Mouse (Mus musculus) ES-Bruce4 (cell line): Measurements from ENCODE around the gene Nckap1. TPM values are rescaled to one million over a fixed set of nuclear protein-coding genes. Genes with fewer than 3 reads are reported as not detected.

Experiments
- H3K27ac ChIP-seq: 2 replicates; pipeline ENCODE4 v1.5.1; 2012; ENCODE audit warnings: low read length, inconsistent platforms; ENCODE audit not compliant: insufficient read depth
- H3K27me3 ChIP-seq: 2 replicates; pipeline ENCODE4 v1.6.1; 2012; ENCODE audit warnings: mild to moderate bottlenecking, low read length, inconsistent platforms; ENCODE audit not compliant: control insufficient read depth, poor library complexity, insufficient read depth, severe bottlenecking
- H3K36me3 ChIP-seq: 2 replicates; pipeline ENCODE4 v1.6.1; 2012; ENCODE audit warnings: inconsistent platforms, mild to moderate bottlenecking, low read length, moderate library complexity; ENCODE audit not compliant: control insufficient read depth, poor library complexity, insufficient read depth, severe bottlenecking
- H3K4me1 ChIP-seq: one replicate; pipeline ENCODE4 v1.8.1; 2011; ENCODE audit warnings: low read length; ENCODE audit not compliant: control insufficient read depth, insufficient read depth
- H3K4me3 ChIP-seq: 2 replicates; pipeline ENCODE4 v1.5.1; 2011; ENCODE audit warnings: low read depth, mild to moderate bottlenecking, low read length
- H3K9ac ChIP-seq: 2 replicates; pipeline ENCODE4 v1.6.1; 2012; ENCODE audit warnings: low read depth, mild to moderate bottlenecking, inconsistent platforms; ENCODE audit not compliant: poor library complexity, severe bottlenecking
- H3K9me3 ChIP-seq: replicated peaks from 2 replicates; pipeline ENCODE4 v1.6.1; 2012; ENCODE audit warnings: mild to moderate bottlenecking, low read length, inconsistent platforms; ENCODE audit not compliant: control insufficient read depth, poor library complexity, insufficient read depth, severe bottlenecking
- CTCF ChIP-seq: IDR thresholded peaks from one replicate; pipeline ENCODE4 v1.8.1; 2011; ENCODE audit warnings: low read depth, low read length
- EP300 ChIP-seq: IDR thresholded peaks from 2 replicates; pipeline ENCODE4 v1.6.1; 2011; ENCODE audit warnings: low read depth, low read length; ENCODE audit not compliant: insufficient read depth
- POLR2A ChIP-seq: IDR thresholded peaks from one replicate; pipeline ENCODE4 v1.8.1; 2011; ENCODE audit warnings: low read length; ENCODE audit not compliant: insufficient read depth
- polyA plus RNA-seq: library from polyadenylated mRNA; stranded (reverse); fragments of >200 nt; gene quantifications from 2 replicates; pipeline ENCODE4 v1.2.4, GENCODE M21; 2011; ENCODE audit warnings: low read depth; ENCODE audit not compliant: missing spikeins, insufficient read depth, insufficient read length

Gene Nckap1
- polyA plus RNA-seq, 1 experiment, result 160 TPM

DNA sequence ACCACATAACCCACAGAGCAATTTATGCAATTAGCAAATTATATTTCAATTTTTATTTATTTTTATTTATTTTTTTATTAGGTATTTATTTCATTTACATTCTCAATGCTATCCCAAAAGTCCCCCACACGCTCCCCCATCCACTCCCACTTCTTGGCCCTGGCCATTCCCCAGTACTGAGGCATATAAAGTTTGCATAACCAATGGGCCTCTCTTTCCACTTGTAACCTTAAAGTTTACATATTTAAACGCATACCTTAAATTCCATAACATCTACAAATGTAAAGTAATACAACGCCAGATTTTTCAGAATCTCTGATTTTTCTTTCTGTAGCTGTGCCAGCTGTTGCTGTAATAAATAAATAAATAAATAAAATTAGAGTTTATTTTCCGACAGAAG is 26.7 kb downstream of the Nckap1 start:
- H3K27me3 ChIP-seq, result no peaks in the 10 kb centered on the region
- H3K4me1 ChIP-seq, result no peaks in the 10 kb centered on the region
- no peak for TF ChIP-seq POLR2A
- TF ChIP-seq EP300, result no peak
- no peak for TF ChIP-seq CTCF
- H3K9ac ChIP-seq, result no peak overlapping the region
- peaks cover 24% of the 10 kb centered on the region for H3K36me3 ChIP-seq
- no peaks in the 10 kb centered on the region; the same call in 1 of the 2 replicates for H3K9me3 ChIP-seq
- no peak overlapping the region for H3K4me3 ChIP-seq
- H3K27ac ChIP-seq, result no peak overlapping the region

DNA sequence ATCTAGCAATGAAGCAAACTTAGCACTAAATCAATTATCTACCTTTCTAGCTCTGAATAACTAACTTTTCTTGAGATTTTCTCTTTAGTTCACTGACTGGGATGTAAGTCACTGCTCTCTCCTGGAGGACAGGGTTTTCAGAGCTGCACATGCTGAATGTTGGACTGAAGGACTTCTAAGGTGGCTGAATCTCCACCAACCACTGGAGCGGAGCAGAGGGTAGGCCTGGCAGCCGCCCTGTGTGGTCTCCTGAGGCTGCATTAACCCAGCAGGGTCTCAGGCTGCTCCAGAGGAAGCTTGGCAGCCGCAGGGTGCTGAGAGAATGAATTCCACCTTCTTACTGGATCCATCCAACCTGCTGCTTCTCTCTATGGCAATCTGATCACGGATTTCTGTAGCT is 31.5 kb downstream of the Nckap1 start:
- Histone ChIP-seq H3K4me3 (no peak overlapping the region), H3K4me1 (no peaks in the 10 kb centered on the region), H3K27me3 (no peaks in the 10 kb centered on the region), H3K9ac (no peak overlapping the region), H3K27ac (no peak overlapping the region), H3K9me3 (no peaks in the 10 kb centered on the region; the same call in 1 of the 2 replicates), H3K36me3 (peaks cover 36% of the 10 kb centered on the region)
- TF ChIP-seq POLR2A (no peak), CTCF (no peak), EP300 (no peak)

DNA sequence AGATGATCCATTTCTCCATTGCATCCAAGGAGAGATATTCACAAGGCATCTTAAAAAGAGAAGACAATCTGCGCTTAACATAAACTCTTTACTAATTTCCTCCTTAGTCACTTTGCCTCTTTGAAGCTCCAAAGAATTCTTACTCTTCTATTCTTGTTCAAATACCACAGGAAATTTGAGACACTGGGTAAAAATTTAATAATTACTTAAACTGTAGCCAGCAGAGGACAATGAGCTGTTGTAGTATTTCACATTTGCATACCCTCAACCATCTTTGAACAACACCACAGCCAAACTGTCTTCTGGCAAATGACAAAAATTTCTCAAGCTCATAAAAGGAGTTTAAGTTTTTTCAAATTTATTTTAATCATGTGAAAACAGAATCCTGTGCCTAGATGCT is 33.3 kb downstream of the Nckap1 start:
- TF ChIP-seq POLR2A, result no peak
- TF ChIP-seq CTCF, result no peak
- no peak for TF ChIP-seq EP300
- Histone ChIP-seq H3K36me3 (peaks cover 35% of the 10 kb centered on the region), H3K9ac (no peak overlapping the region), H3K27ac (no peak overlapping the region), H3K27me3 (no peaks in the 10 kb centered on the region), H3K4me1 (no peaks in the 10 kb centered on the region), H3K4me3 (no peak overlapping the region), H3K9me3 (no peaks in the 10 kb centered on the region)

DNA sequence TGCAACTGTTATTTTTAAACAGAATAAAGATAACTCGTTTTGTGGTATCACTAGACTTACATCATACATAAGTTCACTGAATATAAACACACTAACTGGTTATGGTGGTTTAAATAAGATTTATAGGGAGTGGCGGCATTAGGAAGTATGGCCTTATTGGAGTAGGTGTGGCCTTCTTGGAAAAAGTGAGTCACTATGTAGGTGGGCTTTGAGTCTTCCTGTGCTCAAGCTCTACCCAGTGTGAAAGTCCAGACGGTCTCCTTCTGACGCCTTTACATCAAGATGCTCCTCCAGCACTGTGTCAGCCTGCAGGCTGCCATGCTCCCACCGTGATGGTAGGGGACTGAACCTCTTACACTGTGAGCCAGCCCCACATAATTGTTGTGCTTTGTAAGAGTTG is 38.4 kb downstream of the Nckap1 start:
- Histone ChIP-seq H3K27ac (no peak overlapping the region), H3K27me3 (no peaks in the 10 kb centered on the region), H3K9me3 (no peaks in the 10 kb centered on the region; the same call in 1 of the 2 replicates), H3K4me3 (no peak overlapping the region), H3K4me1 (no peaks in the 10 kb centered on the region), H3K36me3 (peaks cover 21% of the 10 kb centered on the region), H3K9ac (no peak overlapping the region)
- TF ChIP-seq CTCF, result no peak
- no peak for TF ChIP-seq POLR2A
- no peak for TF ChIP-seq EP300

DNA sequence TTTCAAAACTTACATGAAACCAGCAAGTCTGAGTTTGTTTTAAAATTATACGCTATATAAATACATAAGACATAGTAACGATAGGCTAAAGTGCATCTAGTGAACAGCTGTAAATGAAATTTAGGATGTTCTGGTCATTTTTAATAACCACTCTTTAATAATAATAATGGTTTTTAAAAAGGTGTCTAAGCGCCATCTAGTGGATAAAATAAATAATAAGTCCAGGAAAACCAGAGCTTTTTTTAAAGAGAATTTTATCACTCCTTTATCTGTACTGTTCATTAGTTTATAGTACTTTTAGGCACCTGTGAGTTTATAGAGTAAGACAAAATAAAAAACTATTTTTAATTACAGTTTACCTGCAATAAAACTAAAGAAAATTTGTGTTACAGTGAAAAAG is 44.0 kb downstream of the Nckap1 start:
- no peak overlapping the region for H3K27ac ChIP-seq
- no peak overlapping the region for H3K9ac ChIP-seq
- H3K27me3 ChIP-seq, result no peaks in the 10 kb centered on the region
- no peaks in the 10 kb centered on the region; the same call in 1 of the 2 replicates for H3K9me3 ChIP-seq
- no peaks in the 10 kb centered on the region for H3K4me1 ChIP-seq
- no peak overlapping the region for H3K4me3 ChIP-seq
- H3K36me3 ChIP-seq, result peaks cover 25% of the 10 kb centered on the region
- TF ChIP-seq POLR2A (no peak), EP300 (no peak), CTCF (no peak)

DNA sequence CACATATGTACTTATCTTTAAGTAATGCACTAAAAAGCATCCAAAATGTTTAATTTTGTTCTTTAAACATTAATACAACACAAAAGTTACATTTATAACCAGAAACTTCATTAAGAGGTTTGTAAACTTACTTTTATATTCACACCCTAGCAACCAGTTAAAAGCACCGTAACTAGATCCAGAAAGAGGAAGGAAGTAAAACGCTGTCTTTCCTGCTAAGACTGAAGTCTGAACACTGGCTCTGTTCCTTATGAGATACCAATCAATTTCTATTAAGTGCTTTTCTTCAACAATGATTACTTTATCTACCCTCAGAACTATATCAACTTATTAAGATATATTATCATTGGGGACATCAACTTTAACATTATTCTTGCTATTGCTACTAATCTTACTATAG is 44.6 kb downstream of the Nckap1 start:
- Histone ChIP-seq H3K27ac (no peak overlapping the region), H3K27me3 (no peaks in the 10 kb centered on the region), H3K4me1 (no peaks in the 10 kb centered on the region), H3K4me3 (no peak overlapping the region), H3K9ac (no peak overlapping the region), H3K36me3 (peaks cover 25% of the 10 kb centered on the region), H3K9me3 (no peaks in the 10 kb centered on the region; the same call in 1 of the 2 replicates)
- TF ChIP-seq CTCF, result no peak
- no peak for TF ChIP-seq POLR2A
- TF ChIP-seq EP300, result no peak
